Mouse (Mus musculus) CH12.LX (cell line): ENCODE measurements around the gene Scfd2. TPM values are rescaled to one million over a fixed set of nuclear protein-coding genes. Genes with fewer than 3 reads are reported as not detected.

Experiments
- DNase-seq: peaks from one replicate; pipeline ENCODE4 v3.0.0-alpha.2; 2013; ENCODE audit errors: extremely low read depth
- H3K27ac ChIP-seq: 2 replicates; pipeline ENCODE4 v1.5.1; 2012; ENCODE audit warnings: low read depth, mild to moderate bottlenecking, control low read depth, moderate library complexity; ENCODE audit not compliant: insufficient read depth
- H3K27me3 ChIP-seq: replicated peaks from 2 replicates; pipeline ENCODE3; 2012; ENCODE audit warnings: inconsistent platforms
- H3K36me3 ChIP-seq, 2 experiments: replicated peaks in 1 of 2; 2 replicates each; pipeline versions ENCODE3 to v1.6.1; 2012; ENCODE audit warnings: inconsistent platforms in 1 of 2, low read length in 1 of 2, mild to moderate bottlenecking in 1 of 2, mixed read lengths in 1 of 2, moderate library complexity in 1 of 2; ENCODE audit not compliant: control insufficient read depth in 1 of 2, insufficient read depth in 1 of 2
- H3K4me1 ChIP-seq, 2 experiments: 2 replicates each; pipeline ENCODE4 v1.6.1; 2012; ENCODE audit warnings: inconsistent platforms in 1 of 2, moderate library complexity in 1 of 2; ENCODE audit not compliant: insufficient read depth in 2 of 2, control insufficient read depth in 1 of 2
- H3K4me2 ChIP-seq: 2 replicates; pipeline ENCODE4 v1.6.1; 2012; ENCODE audit warnings: low read depth, mild to moderate bottlenecking, control low read depth; ENCODE audit not compliant: poor library complexity, insufficient read depth, severe bottlenecking
- H3K4me3 ChIP-seq, 3 experiments: fragments of 150-350 bp in 1 of 3; sonication (generic) in 1 of 3; replicated peaks in 1 of 3; 2 replicates each; pipeline versions ENCODE3 to v1.5.1; 2011 to 2012; ENCODE audit warnings: low read depth in 2 of 3, low read length in 2 of 3, mild to moderate bottlenecking in 2 of 3, moderate library complexity in 2 of 3, control low read depth in 1 of 3, improper control_type of control experiment in 1 of 3, inconsistent platforms in 1 of 3, mixed read lengths in 1 of 3; ENCODE audit not compliant: poor library complexity in 1 of 3
- H3K79me2 ChIP-seq: replicated peaks from 2 replicates; pipeline ENCODE4 v1.6.1; 2012; ENCODE audit warnings: mild to moderate bottlenecking, moderate library complexity; ENCODE audit not compliant: control insufficient read depth, poor library complexity, insufficient read depth, severe bottlenecking; ENCODE audit errors: extremely low read depth
- H3K9ac ChIP-seq: 2 replicates; pipeline ENCODE4 v1.6.1; 2012; ENCODE audit warnings: low read depth, mild to moderate bottlenecking, control low read depth, moderate library complexity; ENCODE audit not compliant: insufficient read depth
- H3K9me3 ChIP-seq: replicated peaks from 2 replicates; pipeline ENCODE3; 2012; ENCODE audit warnings: low read length, inconsistent platforms, mixed read lengths
- CHD1 ChIP-seq: IDR thresholded peaks from 2 replicates; pipeline ENCODE4 v1.6.1; 2012; ENCODE audit warnings: low read depth, low read length, improper control_type of control experiment, inconsistent platforms
- CHD2 ChIP-seq: IDR thresholded peaks from 2 replicates; pipeline ENCODE4 v1.6.1; 2011; ENCODE audit warnings: low read length, improper control_type of control experiment
- ELF1 ChIP-seq: IDR thresholded peaks from 2 replicates; pipeline ENCODE4 v1.6.1; 2014; ENCODE audit warnings: low read depth, mild to moderate bottlenecking, inconsistent platforms, low read length, improper control_type of control experiment
- ETS1 ChIP-seq: conservative IDR thresholded peaks from 2 replicates; pipeline ENCODE4 v1.6.1; 2012; ENCODE audit warnings: low read depth, mild to moderate bottlenecking, inconsistent platforms, low read length, improper control_type of control experiment, moderate library complexity
- IRF4 ChIP-seq: IDR thresholded peaks from 2 replicates; pipeline ENCODE4 v1.6.1; 2014; ENCODE audit warnings: low read depth, mild to moderate bottlenecking, inconsistent platforms, low read length, improper control_type of control experiment
- JUN ChIP-seq: IDR thresholded peaks from 2 replicates; pipeline ENCODE4 v1.6.1; 2011; ENCODE audit warnings: low read depth, mild to moderate bottlenecking, low read length, improper control_type of control experiment, moderate library complexity; ENCODE audit not compliant: insufficient read depth
- KAT2A ChIP-seq: IDR thresholded peaks from 2 replicates; pipeline ENCODE4 v1.6.1; 2012; ENCODE audit warnings: low read length, improper control_type of control experiment, inconsistent platforms; ENCODE audit not compliant: insufficient replicate concordance
- MAFK ChIP-seq: IDR thresholded peaks from 2 replicates; pipeline ENCODE4 v1.6.1; 2011; ENCODE audit warnings: low read length, improper control_type of control experiment; ENCODE audit not compliant: insufficient replicate concordance
- MAX ChIP-seq: IDR thresholded peaks from 2 replicates; pipeline ENCODE4 v1.6.1; 2011; ENCODE audit warnings: low read length, improper control_type of control experiment
- MEF2A ChIP-seq: IDR thresholded peaks from 2 replicates; pipeline ENCODE4 v1.6.1; 2014; ENCODE audit warnings: low read depth, mild to moderate bottlenecking, inconsistent platforms, low read length, improper control_type of control experiment, borderline replicate concordance
- MXI1 ChIP-seq: IDR thresholded peaks from 2 replicates; pipeline ENCODE4 v1.6.1; 2011; ENCODE audit warnings: mild to moderate bottlenecking, low read depth, low read length, improper control_type of control experiment
- NRF1 ChIP-seq: IDR thresholded peaks from 2 replicates; pipeline ENCODE4 v1.6.1; 2014; ENCODE audit warnings: low read depth, mild to moderate bottlenecking, inconsistent platforms, low read length, improper control_type of control experiment, moderate library complexity
- SIN3A ChIP-seq: IDR thresholded peaks from 2 replicates; pipeline ENCODE4 v1.6.1; 2012; ENCODE audit warnings: low read length, improper control_type of control experiment, inconsistent platforms
- SMC3 ChIP-seq: IDR thresholded peaks from 2 replicates; pipeline ENCODE4 v1.6.1; 2011; ENCODE audit warnings: low read depth, low read length, improper control_type of control experiment
- TBP ChIP-seq: conservative IDR thresholded peaks from 2 replicates; pipeline ENCODE4 v1.6.1; 2011; ENCODE audit warnings: low read depth, low read length, improper control_type of control experiment
- TCF12 ChIP-seq: IDR thresholded peaks from 2 replicates; pipeline ENCODE4 v1.6.1; 2014; ENCODE audit warnings: low read depth, mild to moderate bottlenecking, inconsistent platforms, low read length, improper control_type of control experiment
- UBTF ChIP-seq: IDR thresholded peaks from 2 replicates; pipeline ENCODE4 v1.6.1; 2012; ENCODE audit warnings: low read depth, mild to moderate bottlenecking, inconsistent platforms, low read length, improper control_type of control experiment, moderate library complexity
- USF1 ChIP-seq: IDR thresholded peaks from 2 replicates; pipeline ENCODE4 v1.6.1; 2014; ENCODE audit warnings: low read depth, mild to moderate bottlenecking, inconsistent platforms, low read length, improper control_type of control experiment
- USF2 ChIP-seq: conservative IDR thresholded peaks from 2 replicates; pipeline ENCODE4 v1.6.1; 2011; ENCODE audit warnings: low read depth, low read length, improper control_type of control experiment
- ZKSCAN1 ChIP-seq: IDR thresholded peaks from 2 replicates; pipeline ENCODE4 v1.6.1; 2012; ENCODE audit warnings: low read depth, inconsistent platforms, low read length, improper control_type of control experiment, borderline replicate concordance
- ZMIZ1 ChIP-seq: IDR thresholded peaks from 2 replicates; pipeline ENCODE4 v1.6.1; 2012; ENCODE audit warnings: low read depth, mild to moderate bottlenecking, inconsistent platforms, low read length, improper control_type of control experiment
- ZNF384 ChIP-seq: IDR thresholded peaks from 2 replicates; pipeline ENCODE4 v1.6.1; 2012; ENCODE audit warnings: low read depth, low read length, improper control_type of control experiment, inconsistent platforms
- dilution Hi-C: fragments of 300-500 bp; cut with MboI; formaldehyde crosslinking; loops from 2 replicates; pipeline ENCODE4 v1.14.3; 2020; ENCODE audit warnings: low sequenced_read_pairs; ENCODE audit not compliant: extremely low pct_unique_long_range_greater_than_20kb, extremely low pct_ligation_motif_present
- in situ Hi-C: fragments of 300-500 bp; cut with MboI; formaldehyde crosslinking; loops from 3 replicates; pipeline ENCODE4 v1.14.3; 2019; ENCODE audit warnings: low sequenced_read_pairs, low pct_ligation_motif_present, low pct_unique_long_range_greater_than_20kb, mixed read lengths
- polyA plus RNA-seq: library from polyadenylated mRNA; unstranded; fragments of >175 nt; gene quantifications from 2 replicates; pipeline ENCODE4 v1.2.1, GENCODE M21; 2012; ENCODE audit warnings: low read depth; ENCODE audit not compliant: insufficient read length
- total RNA-seq, 2 experiments: library from RNA; depleted of rRNA; stranded (reverse); fragments of 300-350 nt in 1 of 2; fragments of >200 nt in 1 of 2; gene quantifications; 2 replicates each; pipeline ENCODE4 v1.2.3; 2012 to 2014

Gene Scfd2
- total and polyA plus RNA-seq, 3 experiments = 13.2 to 18.0 (median 14.4) TPM

DNA sequence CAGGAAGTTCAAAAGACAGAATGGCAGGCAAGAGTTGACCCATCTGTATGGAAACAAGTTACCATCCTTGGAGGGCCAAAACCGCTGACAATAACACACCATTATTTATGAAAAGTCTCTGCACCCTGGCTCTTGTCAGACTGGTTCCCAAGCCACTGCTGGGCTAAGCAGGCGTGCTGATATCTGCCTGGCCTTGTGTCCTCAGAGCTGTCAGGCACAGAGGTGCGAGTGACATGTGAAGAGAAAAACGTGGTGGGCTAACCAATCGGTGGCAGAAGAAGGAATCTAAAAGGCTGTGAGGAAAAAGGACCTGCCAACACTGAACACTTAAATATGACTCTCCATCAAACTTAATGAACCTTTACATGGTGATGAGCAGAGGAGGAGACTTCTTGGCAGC lies 170.0 kb downstream of the Scfd2 start:
- H3K4me2 ChIP-seq = no peak overlapping the region
- H3K4me1 ChIP-seq = no peaks in the 10 kb centered on the region
- H3K9ac ChIP-seq = no peak overlapping the region
- in situ Hi-C loops = no loop called here
- H3K27me3 ChIP-seq = no peaks in the 10 kb centered on the region
- H3K9me3 ChIP-seq = no peaks in the 10 kb centered on the region
- no peaks in the 10 kb centered on the region for H3K79me2 ChIP-seq
- H3K4me3 ChIP-seq = no peak overlapping the region
- no peak for DNase-seq
- no peak overlapping the region for H3K27ac ChIP-seq
- dilution Hi-C loops = no loop called here
- no peak for TF ChIP-seq TCF12
- no peak for TF ChIP-seq ZMIZ1
- TF ChIP-seq ETS1 = no peak
- no peak for TF ChIP-seq USF2
- no peak for TF ChIP-seq CHD2
- no peak for TF ChIP-seq SIN3A
- TF ChIP-seq KAT2A = no peak
- no peak for TF ChIP-seq JUN
- no peak for TF ChIP-seq TBP
- no peak for TF ChIP-seq CHD1
- TF ChIP-seq ZKSCAN1 = no peak
- no peak for TF ChIP-seq MAX
- H3K36me3 ChIP-seq = peaks cover 0 to 2% of the 10 kb centered on the region in 2 experiments

GRCm38 (mm10) chr5:74358033-74358432 lies 173.5 kb downstream of the Scfd2 start:
- Histone ChIP-seq H3K27me3 (peaks cover under 1% of the 10 kb centered on the region), H3K4me3 (no peak overlapping the region), H3K4me1 (no peaks in the 10 kb centered on the region), H3K27ac (no peak overlapping the region), H3K9me3 (no peaks in the 10 kb centered on the region), H3K36me3 (peaks cover 0 to 2% of the 10 kb centered on the region in 2 experiments), H3K4me2 (no peak overlapping the region), H3K79me2 (no peaks in the 10 kb centered on the region), H3K9ac (no peak overlapping the region)
- TF ChIP-seq UBTF = no peak
- no peak for TF ChIP-seq MEF2A
- no peak for TF ChIP-seq MAFK
- no peak for TF ChIP-seq JUN
- TF ChIP-seq USF1 = no peak
- no peak for TF ChIP-seq NRF1
- TF ChIP-seq MXI1 = no peak
- TF ChIP-seq KAT2A = no peak
- no peak for TF ChIP-seq ZNF384
- TF ChIP-seq ELF1 = no peak
- TF ChIP-seq CHD2 = no peak
- TF ChIP-seq IRF4 = no peak
- no peak for TF ChIP-seq ZMIZ1
- TF ChIP-seq SMC3 = no peak
- no peak for DNase-seq
- in situ Hi-C loops (no loop called here), dilution Hi-C loops (no loop called here)
